Mouse (Mus musculus) E14TG2a.4 (cell line): ENCODE data around the gene Rtl6.

ENCODE experiments used
- H3K27me3 ChIP-seq: 2 replicates; pipeline ENCODE4 v1.6.1; 2014; ENCODE audit warnings: low read length, control low read depth; ENCODE audit not compliant: insufficient read depth
- H3K36me3 ChIP-seq: 2 replicates; pipeline ENCODE4 v1.6.1; 2014; ENCODE audit warnings: low read length, control low read depth; ENCODE audit not compliant: insufficient read depth
- H3K4me1 ChIP-seq: replicated peaks from 2 replicates; pipeline ENCODE4 v1.6.1; 2014; ENCODE audit warnings: low read depth, low read length, control low read depth
- H3K4me3 ChIP-seq: replicated peaks from 2 replicates; pipeline ENCODE4 v1.5.1; 2014; ENCODE audit warnings: mild to moderate bottlenecking, low read length
- H3K9me3 ChIP-seq: 2 replicates; pipeline ENCODE4 v1.6.1; 2014; ENCODE audit warnings: low read length, control low read depth
- CTCF ChIP-seq: conservative IDR thresholded peaks from 2 replicates; pipeline ENCODE4 v1.5.1; 2014; ENCODE audit warnings: low read length
- NANOG ChIP-seq: IDR thresholded peaks from 2 replicates; pipeline ENCODE4 v1.6.1; 2014; ENCODE audit warnings: borderline replicate concordance, low read length, mixed read lengths
- POU5F1 ChIP-seq: IDR thresholded peaks from 2 replicates; pipeline ENCODE4 v1.6.1; 2014; ENCODE audit warnings: low read length, borderline replicate concordance

Rtl6 gene

GRCm38 (mm10) chr15:84551065-84551464, 6.6 kb downstream of the Rtl6 start:
- Histone ChIP-seq H3K36me3 (peaks cover 25% of the 10 kb centered on the region), H3K27me3 (peaks cover 12% of the 10 kb centered on the region), H3K9me3 (peaks cover 14% of the 10 kb centered on the region), H3K4me3 (no peak overlapping the region), H3K4me1 (peaks cover 2% of the 10 kb centered on the region)
- TF ChIP-seq NANOG (no peak), CTCF (no peak), POU5F1 (no peak)

- peaks cover 11% of the 10 kb centered on the region for H3K9me3 ChIP-seq
- no peaks in the 10 kb centered on the region for H3K27me3 ChIP-seq
- no peaks in the 10 kb centered on the region for H3K4me1 ChIP-seq
- TF ChIP-seq NANOG (no peak), CTCF (no peak), POU5F1 (no peak)
- H3K4me3 ChIP-seq = no peak overlapping the region
- H3K36me3 ChIP-seq = peaks cover 8% of the 10 kb centered on the region
Measured at GRCm38 (mm10) chr15:84549291-84549797, 8.3 kb downstream of the Rtl6 start.

GRCm38 (mm10) chr15:84546028-84546427, 11.6 kb downstream of the Rtl6 start:
- H3K36me3 ChIP-seq = no peaks in the 10 kb centered on the region
- no peaks in the 10 kb centered on the region for H3K4me1 ChIP-seq
- no peak overlapping the region for H3K4me3 ChIP-seq
- H3K9me3 ChIP-seq = peaks cover 8% of the 10 kb centered on the region
- no peaks in the 10 kb centered on the region for H3K27me3 ChIP-seq
- TF ChIP-seq POU5F1 (no peak), CTCF (no peak), NANOG (no peak)

GRCm38 (mm10) chr15:84541175-84541574, 16.4 kb downstream of the Rtl6 start:
- no peak for TF ChIP-seq POU5F1
- TF ChIP-seq NANOG = no peak
- no peak for TF ChIP-seq CTCF
- H3K36me3 ChIP-seq = no peaks in the 10 kb centered on the region

GRCm38 (mm10) chr15:84538974-84539588, 18.5 kb downstream of the Rtl6 start:
- H3K36me3 ChIP-seq = no peaks in the 10 kb centered on the region
- TF ChIP-seq CTCF = no peak
- peak overlapping the region; percentile 57 for H3K4me3 ChIP-seq
- H3K4me1 ChIP-seq = peaks cover 16% of the 10 kb centered on the region
- H3K9me3 ChIP-seq = peaks cover 8% of the 10 kb centered on the region
- H3K27me3 ChIP-seq = 0 out of 2 replicates have a peak, but pooled peaks cover 4% of the 10 kb centered on the region

More at GRCm38 (mm10) chr15:84541175-84541574, 16.4 kb downstream of the Rtl6 start:
- peaks cover 8% of the 10 kb centered on the region for H3K9me3 ChIP-seq
- peaks cover 16% of the 10 kb centered on the region for H3K4me1 ChIP-seq
- H3K27me3 ChIP-seq = 0 out of 2 replicates have a peak, but pooled peaks cover 4% of the 10 kb centered on the region
- no peak overlapping the region for H3K4me3 ChIP-seq

GRCm38 (mm10) chr15:84537117-84537516, 20.5 kb downstream of the Rtl6 start:
- TF ChIP-seq CTCF = no peak
- TF ChIP-seq NANOG = no peak
- TF ChIP-seq POU5F1 = no peak
- no peaks in the 10 kb centered on the region for H3K9me3 ChIP-seq
- H3K4me3 ChIP-seq = no peak overlapping the region
- H3K27me3 ChIP-seq = 0 out of 2 replicates have a peak, but pooled peaks cover 6% of the 10 kb centered on the region
- H3K36me3 ChIP-seq = no peaks in the 10 kb centered on the region
- H3K4me1 ChIP-seq = peaks cover 16% of the 10 kb centered on the region

GRCm38 (mm10) chr15:84536611-84537010, 21.0 kb downstream of the Rtl6 start:
- Histone ChIP-seq H3K9me3 (no peaks in the 10 kb centered on the region), H3K36me3 (no peaks in the 10 kb centered on the region), H3K4me3 (no peak overlapping the region), H3K4me1 (peaks cover 16% of the 10 kb centered on the region), H3K27me3 (0 out of 2 replicates have a peak, but pooled peaks cover 6% of the 10 kb centered on the region)
- no peak for TF ChIP-seq POU5F1
- no peak for TF ChIP-seq CTCF
- no peak for TF ChIP-seq NANOG

GRCm38 (mm10) chr15:84535953-84536352, 21.7 kb downstream of the Rtl6 start:
- H3K4me3 ChIP-seq = no peak overlapping the region
- H3K36me3 ChIP-seq = no peaks in the 10 kb centered on the region
- TF ChIP-seq NANOG (no peak), CTCF (peak; percentile 90)
- H3K4me1 ChIP-seq = peaks cover 16% of the 10 kb centered on the region
- H3K27me3 ChIP-seq = peaks cover 6% of the 10 kb centered on the region; the same call in 1 of the 2 replicates
- no peaks in the 10 kb centered on the region for H3K9me3 ChIP-seq

- Histone ChIP-seq H3K9me3 (no peaks in the 10 kb centered on the region), H3K4me1 (0 out of 2 replicates have a peak, but pooled peaks cover 4% of the 10 kb centered on the region), H3K4me3 (no peak overlapping the region), H3K36me3 (no peaks in the 10 kb centered on the region), H3K27me3 (peaks cover 17% of the 10 kb centered on the region)
- no peak for TF ChIP-seq CTCF
- no peak for TF ChIP-seq NANOG
- no peak for TF ChIP-seq POU5F1
Measured at GRCm38 (mm10) chr15:84532211-84532610, 25.4 kb downstream of the Rtl6 start.
